Mouse (Mus musculus) kidney, adult 8-10 months (tissue): ENCODE data around the gene Tcf20.
"Not testable (repeated sequence)": the region's sequence is repeated elsewhere in the genome, so short reads cannot be mapped to it uniquely, and the experiment has no call there.

Source experiments
- DNase-seq, 2 experiments: peaks; one replicate each; pipeline ENCODE4 v3.0.0; 2022

The Tcf20 gene

GRCm38 (mm10) chr15:82804708-82805639 lies 182.7 kb downstream of the Tcf20 start:
- peak; percentile 58 to 84 for DNase-seq

- no peak for DNase-seq
Measured at GRCm38 (mm10) chr15:82795936-82796440, 191.7 kb downstream of the Tcf20 start.

DNA sequence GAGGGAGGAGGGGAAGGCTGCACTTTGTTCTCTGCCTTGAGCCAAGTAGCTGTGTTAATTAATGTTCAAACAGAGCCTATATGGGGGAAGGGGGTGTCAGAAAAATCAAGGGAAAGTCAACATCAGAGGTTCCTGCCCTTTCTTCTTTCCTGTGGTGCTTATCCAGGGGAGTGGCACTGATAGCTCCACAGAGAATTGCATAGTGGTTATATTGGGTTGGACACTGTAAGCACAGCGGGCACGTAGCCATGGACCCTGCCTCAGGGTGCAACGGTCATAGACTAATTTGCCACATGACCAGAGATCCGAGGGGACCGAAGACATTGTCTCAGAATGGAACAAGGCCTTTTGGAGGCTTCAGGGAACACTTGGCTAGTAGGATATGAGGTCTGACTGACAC lies 193.4 kb downstream of the Tcf20 start, which contains the start of gene Cyp2d26:
Gene Cyp2d26, minus strand, starts transcription at position 18 of the 400 bp plus-strand sequence.
- peak; percentile 82 to 87 for DNase-seq

GRCm38 (mm10) chr15:82793868-82794267 lies 193.8 kb downstream of the Tcf20 start:
- no peak for DNase-seq

DNA sequence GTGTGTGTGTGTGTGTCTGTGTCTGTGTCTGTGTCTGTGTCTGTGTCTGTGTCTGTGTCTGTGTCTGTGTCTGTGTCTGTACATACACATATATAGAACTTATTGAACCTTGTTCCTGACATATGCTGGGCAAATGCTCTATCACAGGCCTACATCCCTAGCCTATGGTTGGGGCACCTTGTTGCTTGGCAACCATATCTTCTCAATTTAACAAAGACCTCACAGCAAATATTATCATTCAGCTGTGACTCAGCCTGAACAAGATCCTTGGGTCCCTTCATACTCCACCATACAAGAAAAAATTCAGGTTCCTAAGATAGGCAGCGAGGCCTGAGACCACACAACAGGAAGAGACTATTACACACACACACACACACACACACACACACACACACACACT lies 194.2 kb downstream of the Tcf20 start:
- DNase-seq = no peak

GRCm38 (mm10) chr15:82792566-82792965 lies 195.1 kb downstream of the Tcf20 start:
- DNase-seq = no peak

DNA sequence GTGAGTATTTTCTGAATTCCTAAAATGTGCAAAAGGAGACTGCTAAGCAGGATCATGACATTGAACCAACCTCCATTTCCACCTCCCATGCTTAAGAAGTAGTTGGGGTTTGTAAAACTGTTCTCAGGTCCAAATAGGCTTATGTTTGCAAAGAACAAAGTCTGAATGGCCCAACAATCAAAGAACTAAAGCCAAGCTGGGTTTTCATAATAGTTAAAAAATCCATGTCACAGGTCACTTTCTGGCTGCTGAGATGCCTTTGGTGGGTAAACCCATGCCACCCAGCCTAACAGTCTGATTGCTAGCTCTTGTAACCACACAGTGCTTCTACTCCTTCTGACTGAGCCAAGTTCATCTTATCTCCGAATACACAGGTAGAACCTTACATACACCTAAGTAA lies 203.1 kb downstream of the Tcf20 start:
- no peak for DNase-seq

GRCm38 (mm10) chr15:82783800-82784199 lies 203.9 kb downstream of the Tcf20 start:
- no peak for DNase-seq

GRCm38 (mm10) chr15:82777856-82778255 lies 209.8 kb downstream of the Tcf20 start:
- DNase-seq = not testable (repeated sequence)

- no peak for DNase-seq
Measured at GRCm38 (mm10) chr15:82765943-82766342, 221.7 kb downstream of the Tcf20 start.

DNA sequence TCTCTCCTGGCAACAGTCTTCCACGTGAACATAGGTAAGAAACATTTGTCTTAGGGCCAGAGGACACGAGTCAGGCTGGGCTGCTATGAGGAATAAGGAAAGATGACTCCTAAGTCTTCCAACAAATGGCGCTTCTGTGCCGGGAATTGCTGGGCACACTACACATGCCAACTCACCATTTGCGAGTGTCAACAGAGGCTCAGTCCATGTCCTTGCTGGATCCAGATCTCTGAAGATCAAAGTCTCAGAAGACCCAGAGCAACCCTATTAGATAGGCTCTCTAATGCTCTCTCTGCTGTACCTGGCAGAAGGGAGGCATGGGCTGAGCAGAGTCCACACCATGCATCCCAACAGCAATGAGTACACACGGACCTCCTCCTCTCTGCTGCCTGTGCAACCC lies 222.8 kb downstream of the Tcf20 start:
- no peak for DNase-seq

DNA sequence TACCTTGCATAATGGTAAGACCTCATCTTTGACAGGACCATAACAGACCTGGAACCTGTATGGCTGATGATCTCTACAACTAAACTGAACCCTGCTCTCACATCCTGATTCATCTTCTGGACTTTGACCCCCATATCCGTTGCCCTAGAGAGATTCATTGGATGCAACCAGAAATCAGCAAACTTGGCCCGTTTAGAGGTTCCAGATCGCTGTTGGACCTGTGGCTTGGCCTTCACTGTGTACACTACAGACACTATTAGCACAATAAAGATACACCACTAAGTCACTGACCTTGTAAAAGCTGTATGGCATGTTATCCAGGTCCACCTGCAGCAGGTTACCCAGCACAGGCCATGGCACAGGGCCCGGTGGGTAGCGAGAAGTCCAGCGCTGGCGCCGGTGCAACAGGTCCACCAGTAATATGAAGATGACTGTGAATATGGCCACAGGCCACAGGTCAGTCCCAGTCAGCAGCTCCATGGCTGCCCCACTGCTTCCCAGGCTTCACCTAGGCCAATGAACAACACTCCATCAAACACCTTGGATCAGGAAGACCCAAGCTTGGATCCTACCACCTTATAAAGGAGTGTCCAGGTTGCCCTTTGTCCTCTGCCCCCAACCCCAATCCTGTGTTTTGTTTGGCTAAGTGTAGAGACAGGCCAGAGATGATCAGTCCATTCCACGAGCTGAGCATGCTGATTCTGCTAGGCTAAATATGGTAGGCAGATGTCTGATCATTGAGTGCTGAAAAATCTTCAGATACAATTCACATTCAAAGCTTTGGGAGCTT lies 223.8 kb downstream of the Tcf20 start, which contains the start of gene Cyp2d40:
Gene Cyp2d40, minus strand, starts transcription at position 553 of the 790 bp plus-strand sequence.
- no peak for DNase-seq
